Mouse (Mus musculus) lung, adult 2 months (tissue): ENCODE data around the gene Syt15. TPM values are rescaled to one million over a fixed set of nuclear protein-coding genes. Genes with fewer than 3 reads are reported as not detected.
A peak's percentile ranks its signal among the peaks of the same experiment; 100 is the strongest.
"Not testable (repeated sequence)": the region's sequence is repeated elsewhere in the genome, so short reads cannot be mapped to it uniquely, and the experiment has no call there.

ENCODE experiments used
- DNase-seq: peaks from one replicate; pipeline ENCODE4 v3.0.0; 2022
- H3K4me1 ChIP-seq: fragments of 200-500 bp; 2 replicates; pipeline ENCODE4 v1.6.1; 2011; ENCODE audit warnings: low read length; ENCODE audit not compliant: control insufficient read depth, insufficient read depth
- H3K4me3 ChIP-seq: fragments of 200-500 bp; replicated peaks from 2 replicates; pipeline ENCODE3; 2011; ENCODE audit warnings: low read depth, mild to moderate bottlenecking, control low read depth, low read length; ENCODE audit errors: extremely low read depth
- CTCF ChIP-seq: fragments of 200-500 bp; IDR thresholded peaks from 2 replicates; pipeline ENCODE4 v1.5.1; 2011; ENCODE audit warnings: mild to moderate bottlenecking, low read length, control low read depth; ENCODE audit not compliant: insufficient read depth
- POLR2A ChIP-seq: fragments of 200-500 bp; IDR thresholded peaks from 2 replicates; pipeline ENCODE4 v1.6.1; 2011; ENCODE audit warnings: low read depth, mild to moderate bottlenecking, control low read depth, low read length, borderline replicate concordance; ENCODE audit errors: extremely low read depth
- WGBS: fragments of 180-500 bp; shearing (Covaris S2); methylation state at CpG from one replicate; pipeline ENCODE4 v1.1.7; 2018; 5-methylcytosine and 5-hydroxymethylcytosine counted together
- polyA plus RNA-seq: library from polyadenylated mRNA; depleted of rRNA; stranded (reverse); fragments of >200 nt; gene quantifications from 2 replicates; pipeline ENCODE4 v1.2.3, GENCODE M21; 2012; rRNA removed

Gene Syt15
- polyA plus RNA-seq, 1 experiment: 10.3 TPM

GRCm38 (mm10) chr14:34252470-34253145 lies 33.2 kb downstream of the Syt15 start:
- TF ChIP-seq POLR2A (no peak), CTCF (no peak)
- DNase-seq: no peak
- Histone ChIP-seq H3K4me1 (peaks cover 7% of the 10 kb centered on the region), H3K4me3 (no peak overlapping the region)
- 44% methylated on average over 6 of the region's 6 CpGs for WGBS

GRCm38 (mm10) chr14:34253261-34253660 lies 33.9 kb downstream of the Syt15 start:
- WGBS: 76% methylated on average over 4 of the region's 4 CpGs
- TF ChIP-seq CTCF: no peak
- TF ChIP-seq POLR2A: no peak
- peaks cover 7% of the 10 kb centered on the region for H3K4me1 ChIP-seq
- no peak overlapping the region for H3K4me3 ChIP-seq
- no peak for DNase-seq

GRCm38 (mm10) chr14:34258525-34258924 lies 39.1 kb downstream of the Syt15 start:
- WGBS: 84% methylated on average over 3 of the region's 3 CpGs
- H3K4me3 ChIP-seq, DNase-seq, H3K4me1 ChIP-seq: not testable (repeated sequence)

- 57% methylated on average over 9 of the region's 9 CpGs for WGBS
- TF ChIP-seq CTCF: no peak
- no peak for TF ChIP-seq POLR2A
- H3K4me1 ChIP-seq: no peaks in the 10 kb centered on the region
- DNase-seq: no peak
- no peak overlapping the region for H3K4me3 ChIP-seq
Observed at GRCm38 (mm10) chr14:34268046-34268445, 48.7 kb downstream of the Syt15 start.

- no peak for TF ChIP-seq POLR2A
- 0 out of 2 replicates have a peak, but pooled peaks have one; percentile 12 for TF ChIP-seq CTCF
- no peak for DNase-seq
- no peak overlapping the region for H3K4me3 ChIP-seq
- no peaks in the 10 kb centered on the region for H3K4me1 ChIP-seq
- 58% methylated on average over 2 of the region's 2 CpGs for WGBS
Observed at GRCm38 (mm10) chr14:34273280-34273679, 53.9 kb downstream of the Syt15 start.

GRCm38 (mm10) chr14:34274141-34274540 lies 54.7 kb downstream of the Syt15 start:
- WGBS: 96% methylated on average over 3 of the region's 3 CpGs
- TF ChIP-seq POLR2A (no peak), CTCF (no peak)
- DNase-seq: no peak
- Histone ChIP-seq H3K4me1 (no peaks in the 10 kb centered on the region), H3K4me3 (no peak overlapping the region)

- 74% methylated on average over 4 of the region's 4 CpGs for WGBS
- Histone ChIP-seq H3K4me1 (no peaks in the 10 kb centered on the region), H3K4me3 (no peak overlapping the region)
- DNase-seq: no peak
- TF ChIP-seq CTCF (no peak), POLR2A (no peak)
Observed at GRCm38 (mm10) chr14:34275225-34275624, 55.8 kb downstream of the Syt15 start.

- no peak for DNase-seq
- Histone ChIP-seq H3K4me3 (no peak overlapping the region), H3K4me1 (no peaks in the 10 kb centered on the region)
- no peak for TF ChIP-seq CTCF
- TF ChIP-seq POLR2A: no peak
- 60% methylated on average over 4 of the region's 4 CpGs for WGBS
Observed at GRCm38 (mm10) chr14:34279726-34280125, 60.3 kb downstream of the Syt15 start.

Other genes with a start within 250 kb of the Syt15 start
- not detected in 2 replicates for gene Zfp488, start 240.8 kb upstream of the Syt15 start, polyA plus RNA-seq
- gene Gm30083, start 204.4 kb upstream of the Syt15 start, polyA plus RNA-seq: not detected in 2 replicates
- not detected in 2 replicates for gene Gm5460, start 202.8 kb upstream of the Syt15 start, polyA plus RNA-seq
- not detected in 2 replicates for gene Antxrl, start 166.9 kb upstream of the Syt15 start, polyA plus RNA-seq
- 13.1 and 21.8 TPM in 2 replicates for gene Anxa8, start 133.6 kb upstream of the Syt15 start, polyA plus RNA-seq
- gene A630023A22Rik, start 116.8 kb upstream of the Syt15 start, polyA plus RNA-seq: not detected in 2 replicates
- gene Npy4r, start 67.1 kb upstream of the Syt15 start, polyA plus RNA-seq: 0.14 TPM in 2 replicates
- gene Gprin2, start 17.9 kb upstream of the Syt15 start, polyA plus RNA-seq: 0.15 and 0.59 TPM in 2 replicates
- gene Shld2, start 90.9 kb downstream of the Syt15 start, polyA plus RNA-seq: 2.4 and 2.7 TPM in 2 replicates
- gene Glud1, start 91.1 kb downstream of the Syt15 start, polyA plus RNA-seq: 63.6 and 83.7 TPM in 2 replicates
- 68.4 TPM in 1 of 2 replicates, not detected in the other for gene Fam25c, start 135.8 kb downstream of the Syt15 start, polyA plus RNA-seq
- 10.1 and 10.2 TPM in 2 replicates for gene Sncg, start 155.2 kb downstream of the Syt15 start, polyA plus RNA-seq
- 21.9 and 22.2 TPM in 2 replicates for gene Mmrn2, start 155.9 kb downstream of the Syt15 start, polyA plus RNA-seq